Mouse (Mus musculus): ENCODE results near the gene Cnksr3. TPM values are rescaled to one million over a fixed set of nuclear protein-coding genes. Genes with fewer than 3 reads are reported as not detected.

The Cnksr3 gene
- polyA plus RNA-seq, 1 experiment from 2014 or later = 7.3 TPM

GRCm38 (mm10) chr10:7191721-7192413 is 20.2 kb downstream of the Cnksr3 start:
- WGBS = 91% methylated on average over 9 of the region's 9 CpGs

GRCm38 (mm10) chr10:7189194-7189593 is 22.8 kb downstream of the Cnksr3 start:
- WGBS = 86% methylated on average over 6 of the region's 6 CpGs

More at GRCm38 (mm10) chr10:7191721-7192413, 20.2 kb downstream of the Cnksr3 start:
- no peak for ATAC-seq (ENCODE audit: low FRiP score, low read depth)
- no peaks in the 10 kb centered on the region for H3K27me3 ChIP-seq
- H3K9me3 ChIP-seq = no peaks in the 10 kb centered on the region
- H3K4me1 ChIP-seq = peaks cover 4% of the 10 kb centered on the region
- no peak overlapping the region for H3K27ac ChIP-seq (replicated peaks)
- no peak overlapping the region for H3K4me2 ChIP-seq (replicated peaks)
- H3K4me3 ChIP-seq = no peak overlapping the region
- H3K9ac ChIP-seq (replicated peaks) = no peak overlapping the region
- H3K36me3 ChIP-seq = no peaks in the 10 kb centered on the region

GRCm38 (mm10) chr10:7187881-7188280 is 24.2 kb downstream of the Cnksr3 start:
- Histone ChIP-seq H3K36me3 (no peaks in the 10 kb centered on the region), H3K4me3 (no peak overlapping the region), H3K9ac (replicated peaks) (no peak overlapping the region), H3K27me3 (no peaks in the 10 kb centered on the region), H3K4me2 (replicated peaks) (no peak overlapping the region), H3K27ac (replicated peaks) (no peak overlapping the region), H3K4me1 (peaks cover 9% of the 10 kb centered on the region; the same call in 1 of the 2 replicates), H3K9me3 (no peaks in the 10 kb centered on the region)
- WGBS = 73% methylated on average over 7 of the region's 7 CpGs
- ATAC-seq (ENCODE audit: low FRiP score, low read depth) = no peak

More at GRCm38 (mm10) chr10:7189194-7189593, 22.8 kb downstream of the Cnksr3 start:
- Histone ChIP-seq H3K27ac (replicated peaks) (no peak overlapping the region), H3K4me2 (replicated peaks) (no peak overlapping the region), H3K9me3 (no peaks in the 10 kb centered on the region), H3K27me3 (no peaks in the 10 kb centered on the region), H3K36me3 (no peaks in the 10 kb centered on the region), H3K4me3 (no peak overlapping the region), H3K9ac (replicated peaks) (no peak overlapping the region), H3K4me1 (no peaks in the 10 kb centered on the region)
- no peak for ATAC-seq (ENCODE audit: low FRiP score, low read depth)

- no peaks in the 10 kb centered on the region for H3K9me3 ChIP-seq
- H3K27me3 ChIP-seq = no peaks in the 10 kb centered on the region
- H3K36me3 ChIP-seq = no peaks in the 10 kb centered on the region
- peaks cover 10% of the 10 kb centered on the region; the same call in 1 of the 2 replicates for H3K4me1 ChIP-seq
- H3K4me3 ChIP-seq = no peak overlapping the region
- H3K27ac ChIP-seq (replicated peaks) = no peak overlapping the region
- no peak for ATAC-seq (ENCODE audit: low FRiP score, low read depth)
- WGBS = 93% methylated on average over 5 of the region's 5 CpGs
- no peak overlapping the region for H3K4me2 ChIP-seq (replicated peaks)
- H3K9ac ChIP-seq (replicated peaks) = no peak overlapping the region
Observed at GRCm38 (mm10) chr10:7186992-7187391, 25.0 kb downstream of the Cnksr3 start.

GRCm38 (mm10) chr10:7186018-7186417 is 26.0 kb downstream of the Cnksr3 start:
- ATAC-seq (ENCODE audit: low FRiP score, low read depth) = no peak
- Histone ChIP-seq H3K4me1 (peaks cover 10% of the 10 kb centered on the region; the same call in 1 of the 2 replicates), H3K27ac (replicated peaks) (no peak overlapping the region), H3K36me3 (no peaks in the 10 kb centered on the region), H3K27me3 (no peaks in the 10 kb centered on the region), H3K9me3 (no peaks in the 10 kb centered on the region), H3K4me3 (no peak overlapping the region), H3K4me2 (replicated peaks) (no peak overlapping the region), H3K9ac (replicated peaks) (no peak overlapping the region)
- WGBS = 97% methylated on average over 5 of the region's 5 CpGs

- Histone ChIP-seq H3K9ac (replicated peaks) (no peak overlapping the region), H3K4me3 (no peak overlapping the region), H3K9me3 (no peaks in the 10 kb centered on the region), H3K4me2 (replicated peaks) (no peak overlapping the region), H3K36me3 (no peaks in the 10 kb centered on the region), H3K27ac (replicated peaks) (no peak overlapping the region), H3K4me1 (peaks cover 10% of the 10 kb centered on the region; the same call in 1 of the 2 replicates), H3K27me3 (no peaks in the 10 kb centered on the region)
- WGBS = 41% methylated on average over 6 of the region's 6 CpGs
- no peak for ATAC-seq (ENCODE audit: low FRiP score, low read depth)
Observed at GRCm38 (mm10) chr10:7183171-7183631, 28.8 kb downstream of the Cnksr3 start.

- WGBS = 72% methylated on average over 12 of the region's 12 CpGs
- Histone ChIP-seq H3K36me3 (no peaks in the 10 kb centered on the region), H3K27me3 (no peaks in the 10 kb centered on the region), H3K9me3 (no peaks in the 10 kb centered on the region), H3K4me3 (no peak overlapping the region), H3K4me1 (peaks cover 10% of the 10 kb centered on the region; the same call in 1 of the 2 replicates), H3K4me2 (replicated peaks) (no peak overlapping the region), H3K27ac (replicated peaks) (no peak overlapping the region), H3K9ac (replicated peaks) (no peak overlapping the region)
- no peak for ATAC-seq (ENCODE audit: low FRiP score, low read depth)
Observed at GRCm38 (mm10) chr10:7182555-7183170, 29.4 kb downstream of the Cnksr3 start.

GRCm38 (mm10) chr10:7180296-7180695 is 31.7 kb downstream of the Cnksr3 start:
- no peak overlapping the region for H3K4me2 ChIP-seq (replicated peaks)
- ATAC-seq (ENCODE audit: low FRiP score, low read depth) = no peak
- H3K4me3 ChIP-seq = no peak overlapping the region
- no peak overlapping the region for H3K27ac ChIP-seq (replicated peaks)
- H3K4me1 ChIP-seq = peaks cover 10% of the 10 kb centered on the region; the same call in 1 of the 2 replicates
- H3K9me3 ChIP-seq = 0 out of 2 replicates have a peak, but pooled peaks cover 5% of the 10 kb centered on the region
- 88% methylated on average over 5 of the region's 5 CpGs for WGBS
- H3K36me3 ChIP-seq = no peaks in the 10 kb centered on the region
- no peak overlapping the region for H3K9ac ChIP-seq (replicated peaks)
- no peaks in the 10 kb centered on the region for H3K27me3 ChIP-seq

- H3K36me3 ChIP-seq = no peaks in the 10 kb centered on the region
- H3K4me3 ChIP-seq = no peak overlapping the region
- WGBS = 91% methylated on average over 10 of the region's 10 CpGs
- no peak for ATAC-seq (ENCODE audit: low FRiP score, low read depth)
- H3K9ac ChIP-seq (replicated peaks) = no peak overlapping the region
- no peaks in the 10 kb centered on the region for H3K27me3 ChIP-seq
- H3K4me2 ChIP-seq (replicated peaks) = no peak overlapping the region
- H3K27ac ChIP-seq (replicated peaks) = no peak overlapping the region
- 0 out of 2 replicates have a peak, but pooled peaks cover 5% of the 10 kb centered on the region for H3K9me3 ChIP-seq
- peaks cover 7% of the 10 kb centered on the region; the same call in 1 of the 2 replicates for H3K4me1 ChIP-seq
Observed at GRCm38 (mm10) chr10:7178571-7178970, 33.5 kb downstream of the Cnksr3 start.

- WGBS = 90% methylated on average over 8 of the region's 8 CpGs
- H3K27ac ChIP-seq (replicated peaks) = no peak overlapping the region
- H3K4me2 ChIP-seq (replicated peaks) = no peak overlapping the region
- no peak overlapping the region for H3K9ac ChIP-seq (replicated peaks)
- 0 out of 2 replicates have a peak, but pooled peaks cover 5% of the 10 kb centered on the region for H3K9me3 ChIP-seq
- H3K4me3 ChIP-seq = no peak overlapping the region
- ATAC-seq (ENCODE audit: low FRiP score, low read depth) = no peak
- no peaks in the 10 kb centered on the region for H3K4me1 ChIP-seq
- H3K27me3 ChIP-seq = no peaks in the 10 kb centered on the region
- no peaks in the 10 kb centered on the region for H3K36me3 ChIP-seq
Observed at GRCm38 (mm10) chr10:7176205-7176910, 35.7 kb downstream of the Cnksr3 start.

GRCm38 (mm10) chr10:7174480-7174879 is 37.6 kb downstream of the Cnksr3 start:
- H3K27me3 ChIP-seq = no peaks in the 10 kb centered on the region
- ATAC-seq (ENCODE audit: low FRiP score, low read depth) = no peak
- H3K36me3 ChIP-seq = no peaks in the 10 kb centered on the region
- H3K4me2 ChIP-seq (replicated peaks) = no peak overlapping the region
- no peaks in the 10 kb centered on the region for H3K4me1 ChIP-seq
- H3K9me3 ChIP-seq = 0 out of 2 replicates have a peak, but pooled peaks cover 5% of the 10 kb centered on the region
- WGBS = 50% methylated on average over 2 of the region's 2 CpGs
- no peak overlapping the region for H3K4me3 ChIP-seq
- H3K27ac ChIP-seq (replicated peaks) = no peak overlapping the region
- H3K9ac ChIP-seq (replicated peaks) = no peak overlapping the region

- H3K9ac ChIP-seq (replicated peaks) = no peak overlapping the region
- H3K4me1 ChIP-seq = no peaks in the 10 kb centered on the region
- H3K36me3 ChIP-seq = no peaks in the 10 kb centered on the region
- 0 out of 2 replicates have a peak, but pooled peaks cover 5% of the 10 kb centered on the region for H3K9me3 ChIP-seq
- H3K27ac ChIP-seq (replicated peaks) = no peak overlapping the region
- H3K4me2 ChIP-seq (replicated peaks) = no peak overlapping the region
- 89% methylated on average over 1 of the region's 1 CpGs for WGBS
- H3K4me3 ChIP-seq = no peak overlapping the region
- H3K27me3 ChIP-seq = no peaks in the 10 kb centered on the region
- no peak for ATAC-seq (ENCODE audit: low FRiP score, low read depth)
Observed at GRCm38 (mm10) chr10:7173098-7173497, 38.9 kb downstream of the Cnksr3 start.

Data from midbrain, embryonic 12.5 days (tissue).